12 mouse cellular contexts compared by ENCODE assay signal in the genomic region with DNA sequence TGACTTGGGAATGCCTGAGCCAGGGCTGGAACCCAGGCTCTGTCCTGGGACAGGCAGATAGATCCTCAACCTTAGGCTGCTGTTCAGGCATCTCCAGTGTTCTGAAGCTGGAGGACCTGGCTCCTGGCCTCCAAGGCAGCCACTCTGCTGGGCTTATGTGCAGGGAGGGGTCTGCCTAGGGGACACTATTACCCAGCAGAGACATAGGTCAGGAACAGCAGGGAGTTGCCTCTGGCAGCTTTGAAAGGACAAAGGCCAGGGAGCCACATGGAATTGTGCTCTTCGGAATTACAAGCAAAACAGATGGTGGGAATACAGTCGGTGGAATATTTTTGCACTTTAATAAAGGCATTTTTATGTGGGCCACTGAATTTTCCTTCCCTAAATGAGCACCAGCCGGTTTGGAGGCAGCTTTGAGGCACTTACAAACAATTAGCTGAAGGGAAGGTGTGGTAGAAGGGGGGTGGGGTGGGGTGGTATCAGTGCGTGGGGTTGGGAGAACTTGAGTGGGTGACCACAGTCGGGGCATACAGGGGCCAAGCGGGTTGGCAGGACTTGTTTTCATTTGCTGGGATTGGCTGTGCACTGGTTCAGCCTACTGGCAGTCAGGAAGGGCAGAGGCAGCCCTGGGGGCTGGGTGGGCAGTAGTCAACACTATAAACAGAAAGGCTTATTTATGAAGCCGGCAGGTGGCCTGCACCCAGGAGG. TPM values are rescaled to one million over a fixed set of nuclear protein-coding genes. Genes with fewer than 3 reads are reported as not detected.
DNase-seq lines count a peak whose midpoint lies in the region; ATAC-seq and TF ChIP-seq lines count a peak whose summit lies in the region.
"Had no signal": no experiment of that assay in that cellular context is flagged by ENCODE, and none has a peak within 500 bp of the region (broad histone marks: within the 10 kb centered on the region; RNA-seq: fewer than 3 reads in every experiment).

No protein-coding gene starts in this region.

- H3K9ac ChIP-seq in forebrain, embryonic 16.5 days (replicated peaks; ENCODE audit: low read depth, low read length) = no peak overlapping the region
- H3K9ac ChIP-seq in limb, embryonic 13.5 days = no peak overlapping the region; the same call in 1 of the 2 replicates
- H3K9ac ChIP-seq: intestine, embryonic 15.5 days; lung, embryonic 15.5 days; stomach, embryonic 15.5 days had no signal

- WGBS in forebrain, embryonic 16.5 days = 19% methylated on average over 7 of the region's 7 CpGs
- WGBS in limb, embryonic 13.5 days = 21% methylated on average over 7 of the region's 7 CpGs

- no peak for TF ChIP-seq CTCF in brain, embryonic 14.5 days (IDR thresholded peaks at IDR 0.05; ENCODE audit: borderline replicate concordance, extremely low read depth, insufficient read depth, insufficient read length)

- peak; percentile 13 to 46 for DNase-seq in left cerebral cortex, adult 18-20 months (ENCODE audit: low spot score in 2 of 2)
- no peak for DNase-seq in left cerebral cortex, adult 11 months (ENCODE audit: low spot score)
- peak; percentile 77 for DNase-seq in brain, embryonic 14.5 days (ENCODE audit: low read depth)
- no peak for DNase-seq in thymus, postnatal 0 days (ENCODE audit: low spot score)
- DNase-seq in heart, postnatal 14 days = no peak
- DNase-seq: retina, postnatal 1 day had no signal

- peak; percentile 57 for ATAC-seq in forebrain, embryonic 16.5 days
- no peak for ATAC-seq in limb, embryonic 13.5 days (ENCODE audit: low FRiP score, low read depth)
- ATAC-seq: intestine, embryonic 15.5 days had no signal

- peak overlapping the region; percentile 70 for H3K27ac ChIP-seq in forebrain, embryonic 16.5 days (ENCODE audit: low read length)
- peak overlapping the region; percentile 33; the same call in 1 of the 2 replicates for H3K27ac ChIP-seq in limb, embryonic 13.5 days
- H3K27ac ChIP-seq: intestine, embryonic 15.5 days; lung, embryonic 15.5 days; stomach, embryonic 15.5 days had no signal

- H3K4me1 ChIP-seq in forebrain, embryonic 16.5 days (replicated peaks; ENCODE audit: control insufficient read depth, insufficient read depth, low read length) = peaks cover 34% of the 10 kb centered on the region
- peaks cover 48% of the 10 kb centered on the region for H3K4me1 ChIP-seq in limb, embryonic 13.5 days
- H3K4me1 ChIP-seq: intestine, embryonic 15.5 days; lung, embryonic 15.5 days; stomach, embryonic 15.5 days had no signal

- no peaks in the 10 kb centered on the region for H3K27me3 ChIP-seq in forebrain, embryonic 16.5 days (replicated peaks; ENCODE audit: control insufficient read depth, insufficient read depth, low read length)
- H3K27me3 ChIP-seq in limb, embryonic 13.5 days = no peaks in the 10 kb centered on the region
- H3K27me3 ChIP-seq: intestine, embryonic 15.5 days; lung, embryonic 15.5 days; stomach, embryonic 15.5 days had no signal

- H3K4me3 ChIP-seq in forebrain, embryonic 16.5 days (replicated peaks; ENCODE audit: low read length) = no peak overlapping the region
- H3K4me3 ChIP-seq in limb, embryonic 13.5 days = no peak overlapping the region
- H3K4me3 ChIP-seq: intestine, embryonic 15.5 days; lung, embryonic 15.5 days; stomach, embryonic 15.5 days had no signal

- H3K9me3 ChIP-seq in forebrain, embryonic 16.5 days (ENCODE audit: control insufficient read depth, low read length) = no peaks in the 10 kb centered on the region
- no peaks in the 10 kb centered on the region for H3K9me3 ChIP-seq in limb, embryonic 13.5 days
- H3K9me3 ChIP-seq: intestine, embryonic 15.5 days; lung, embryonic 15.5 days; stomach, embryonic 15.5 days had no signal

- intact Hi-C loops in heart, postnatal 14 days (cut with DNase I) = no loop called here

- no peaks in the 10 kb centered on the region for H3K36me3 ChIP-seq in forebrain, embryonic 16.5 days (ENCODE audit: control insufficient read depth, insufficient read depth)
- H3K36me3 ChIP-seq in limb, embryonic 13.5 days = no peaks in the 10 kb centered on the region
- H3K36me3 ChIP-seq: intestine, embryonic 15.5 days; lung, embryonic 15.5 days; stomach, embryonic 15.5 days had no signal

- no peak overlapping the region for H3K4me2 ChIP-seq in forebrain, embryonic 16.5 days (ENCODE audit: low read length)
- H3K4me2 ChIP-seq in limb, embryonic 13.5 days (replicated peaks) = no peak overlapping the region; the same call in 1 of the 2 replicates
- H3K4me2 ChIP-seq: intestine, embryonic 15.5 days; lung, embryonic 15.5 days; stomach, embryonic 15.5 days had no signal

- TF ChIP-seq POLR2A in brain, embryonic 14.5 days (IDR thresholded peaks at IDR 0.05; ENCODE audit: borderline replicate concordance, extremely low read depth, insufficient read depth, insufficient read length, poor library complexity, severe bottlenecking) = no peak

RNA-seq across cellular contexts. Expression of a gene that starts 43.7 kb away (rescaled TPM):
- total RNA-seq in left cerebral cortex, adult 18-20 months (2021) = 100 to 1,000 TPM; 112 to 119 TPM
- polyA plus RNA-seq in brain, embryonic 14.5 days (2012; rRNA removed) = 20.5 and 33.7 TPM in 2 replicates
- polyA plus RNA-seq in forebrain, embryonic 16.5 days (2015; fragmentation: Nextera tagmentation; extraction: Ambion mirVana) = 29.5 and 41.0 TPM in 2 replicates
- polyA plus RNA-seq in limb, embryonic 13.5 days (2015; fragmentation: Nextera tagmentation; extraction: Ambion mirVana) = 0.05 and 0.23 TPM in 2 replicates
- 0.39 and 0.52 TPM in 2 replicates for polyA plus RNA-seq in thymus, postnatal 0 days (2015; fragmentation: Nextera tagmentation; extraction: Ambion mirVana)
- total RNA-seq in heart, postnatal 14 days (2021) = under 1 TPM; 0.49 to 0.50 TPM
- total RNA-seq: monocyte, adult 5-6 weeks had no signal

Comparison
In these comparisons a context has a peak if more than half of its experiments do, and no peak if none do; other contexts are left out.
1. DNase-seq: peak in left cerebral cortex, adult 18-20 months (2 of 2) and brain, embryonic 14.5 days (single experiment); none in left cerebral cortex, adult 11 months (single experiment), thymus, postnatal 0 days (single experiment) and heart, postnatal 14 days (0 of 2).
2. RNA of a gene that starts 43.7 kb away (polyA plus RNA-seq): 29.5 to 41.0 TPM in forebrain, embryonic 16.5 days and 20.5 to 33.7 TPM in brain, embryonic 14.5 days; 0.39 to 0.52 TPM in thymus, postnatal 0 days and 0.05 to 0.23 TPM in limb, embryonic 13.5 days; every median in the first group is over 10 times any median in the second.